Mouse (Mus musculus) cerebellum, adult 11-12 months (tissue): Measurements from ENCODE around the gene Mrpl34.

Source experiments
- DNase-seq: peaks from one replicate; pipeline ENCODE4 v3.0.0; 2022

Gene Mrpl34

DNA sequence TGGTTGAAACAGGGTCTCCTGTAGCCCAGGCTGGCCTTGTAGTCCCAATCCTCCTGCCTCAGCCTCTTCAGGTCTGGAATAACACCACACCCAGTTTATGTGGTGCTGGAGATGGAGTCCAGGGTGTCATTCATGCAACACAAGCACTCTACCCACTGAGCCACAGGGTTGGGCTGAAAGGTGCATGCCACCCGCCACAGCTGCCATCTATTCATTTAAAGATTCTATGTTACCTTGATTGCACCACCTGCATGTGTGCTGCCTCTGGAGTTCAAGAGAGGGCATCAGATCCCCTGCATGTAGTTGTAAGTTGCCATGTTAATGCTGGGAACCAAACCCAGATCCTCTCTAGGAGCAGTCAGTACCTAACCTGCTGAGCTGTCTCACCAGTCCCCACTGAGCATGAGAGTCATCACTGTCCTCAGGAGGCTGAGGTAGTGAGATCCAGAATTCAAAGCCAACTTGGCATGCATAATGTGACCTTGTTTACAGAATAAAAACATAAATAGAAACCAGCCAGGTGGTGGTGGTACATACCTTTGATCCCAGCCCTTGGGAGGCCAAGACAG lies 32.4 kb downstream of the Mrpl34 start:
- DNase-seq, result peak; percentile 47

DNA sequence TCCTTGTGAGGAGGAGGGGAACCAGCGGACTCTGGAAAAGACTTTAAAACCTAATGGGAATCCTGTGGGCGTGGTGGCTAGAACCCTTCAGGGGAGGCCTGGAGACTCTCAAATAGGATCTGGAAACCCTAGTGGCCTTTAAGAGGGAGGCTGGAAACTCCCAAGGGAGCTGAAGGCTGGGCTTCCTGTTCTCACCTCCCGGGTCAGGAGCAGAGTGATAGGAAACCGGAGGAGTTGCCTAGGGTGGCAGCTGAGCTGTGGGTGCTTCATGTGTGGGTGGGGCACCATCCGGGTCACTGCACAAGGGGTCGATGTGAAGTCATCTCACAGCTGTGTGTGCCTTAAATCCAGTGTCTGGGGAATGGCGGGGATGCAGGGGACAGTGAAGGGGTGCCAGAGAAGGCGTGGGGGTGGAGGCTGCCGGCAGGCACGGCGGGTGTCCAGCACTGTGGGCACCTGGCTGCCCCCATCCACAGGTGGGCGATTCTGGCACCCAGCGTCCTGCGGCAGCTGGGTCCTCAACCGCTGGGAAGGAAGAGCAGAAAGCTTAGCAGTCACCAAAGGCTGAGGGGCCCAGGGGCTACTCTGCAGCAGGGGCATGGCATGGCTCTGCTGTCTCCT lies 33.2 kb downstream of the Mrpl34 start:
- DNase-seq, result peak; percentile 46

DNA sequence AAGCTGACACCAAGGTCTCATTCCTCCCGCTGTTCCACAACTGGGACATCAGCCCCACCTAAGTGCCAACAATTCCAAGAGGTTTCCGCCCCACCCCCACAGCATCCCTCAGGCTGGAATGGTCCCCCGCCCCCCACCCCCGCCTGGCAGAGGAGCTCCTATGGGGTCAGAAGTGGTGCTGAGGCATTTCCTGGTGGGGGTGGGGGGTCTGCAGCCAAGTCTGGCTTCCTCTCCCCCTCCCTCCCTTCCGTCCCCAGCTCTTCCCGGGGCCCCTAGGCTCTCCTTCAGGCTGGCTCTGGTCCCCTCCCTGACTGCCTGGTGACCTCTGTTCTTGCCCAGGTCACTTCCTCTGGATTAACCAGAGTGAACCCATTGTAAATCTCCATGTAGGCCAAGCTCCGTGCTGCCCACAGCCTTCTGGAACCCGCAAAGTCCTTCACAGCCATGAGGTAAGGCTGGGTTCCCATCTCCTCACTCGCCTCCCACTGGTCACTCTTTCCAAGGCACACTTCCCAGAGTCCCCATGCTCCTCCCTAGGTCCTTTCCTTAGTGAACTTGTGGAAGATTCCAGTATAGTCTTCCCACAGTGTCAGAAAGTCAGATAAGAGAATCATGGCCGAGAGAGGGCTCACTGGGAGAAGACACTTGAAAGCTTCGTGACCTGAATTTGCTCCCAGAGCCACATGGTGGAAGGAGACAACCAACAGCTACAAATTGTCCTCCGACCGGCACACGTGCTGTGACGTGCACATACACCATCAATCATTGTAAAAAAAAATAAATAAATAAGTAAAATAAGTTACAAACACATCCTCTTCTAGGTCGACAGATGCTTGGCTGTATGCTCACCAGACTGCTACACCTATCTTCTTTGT lies 34.3 kb downstream of the Mrpl34 start:
- DNase-seq, result peak; percentile 23

DNA sequence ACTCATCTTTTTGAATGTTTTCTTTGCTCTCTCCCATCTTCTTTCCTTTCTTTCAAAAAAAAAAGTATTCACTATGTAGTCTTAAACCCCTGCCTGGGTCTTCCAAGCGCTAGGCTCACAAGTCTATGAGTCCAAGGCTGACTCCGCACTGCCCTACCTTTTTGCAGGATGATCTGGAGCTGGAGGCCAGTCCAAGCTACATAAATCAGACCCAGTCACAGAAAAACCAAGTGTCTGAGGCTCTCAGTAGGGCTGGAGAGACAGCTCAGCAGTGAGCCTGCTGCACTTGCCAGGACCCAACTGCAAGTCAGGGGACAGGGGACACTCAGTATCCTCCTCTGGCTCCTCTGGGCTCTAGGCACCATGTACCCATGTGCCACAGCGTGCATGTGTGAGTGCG lies 39.6 kb downstream of the Mrpl34 start:
- DNase-seq, result no peak

DNA sequence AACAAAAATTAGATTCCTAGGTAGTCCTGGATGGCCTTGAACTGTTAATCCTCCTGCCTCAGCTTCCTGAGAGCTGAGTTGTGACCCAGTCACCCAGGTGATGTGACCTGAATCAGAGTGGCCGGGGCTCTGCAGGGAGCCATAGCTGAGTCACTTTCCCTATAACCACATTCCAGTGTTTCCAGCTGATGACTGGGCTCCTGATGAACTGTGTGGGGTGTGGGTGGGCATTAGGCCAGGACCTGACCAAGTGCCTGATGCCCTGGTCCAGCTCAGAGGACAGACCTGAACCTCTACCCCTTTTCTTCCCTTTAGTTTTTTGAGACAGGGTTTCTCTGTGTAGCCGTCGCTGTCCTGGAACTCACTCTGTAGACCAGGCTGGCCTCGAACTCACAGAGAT lies 40.6 kb downstream of the Mrpl34 start:
- no peak for DNase-seq

DNA sequence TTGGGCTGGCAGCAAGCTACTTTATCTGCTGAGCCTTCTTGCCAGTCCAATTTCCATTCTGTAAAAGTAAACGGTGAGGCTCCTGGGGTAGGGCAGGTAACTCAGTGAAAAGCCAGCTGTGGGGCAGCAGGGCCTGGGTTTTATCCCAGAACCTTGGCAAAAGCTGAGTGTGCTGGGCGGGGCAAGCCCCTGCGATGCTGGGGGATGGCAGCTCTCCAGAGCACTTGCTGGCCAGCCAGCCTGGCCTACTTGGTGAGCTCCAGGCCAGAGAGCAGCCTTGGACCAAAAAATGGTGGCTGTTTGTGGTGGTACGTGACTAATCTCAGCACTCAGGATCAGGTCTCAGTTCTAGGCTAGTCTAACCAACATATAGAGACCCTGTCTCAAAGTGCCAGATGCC lies 41.2 kb downstream of the Mrpl34 start:
- peak; percentile 77 for DNase-seq

DNA sequence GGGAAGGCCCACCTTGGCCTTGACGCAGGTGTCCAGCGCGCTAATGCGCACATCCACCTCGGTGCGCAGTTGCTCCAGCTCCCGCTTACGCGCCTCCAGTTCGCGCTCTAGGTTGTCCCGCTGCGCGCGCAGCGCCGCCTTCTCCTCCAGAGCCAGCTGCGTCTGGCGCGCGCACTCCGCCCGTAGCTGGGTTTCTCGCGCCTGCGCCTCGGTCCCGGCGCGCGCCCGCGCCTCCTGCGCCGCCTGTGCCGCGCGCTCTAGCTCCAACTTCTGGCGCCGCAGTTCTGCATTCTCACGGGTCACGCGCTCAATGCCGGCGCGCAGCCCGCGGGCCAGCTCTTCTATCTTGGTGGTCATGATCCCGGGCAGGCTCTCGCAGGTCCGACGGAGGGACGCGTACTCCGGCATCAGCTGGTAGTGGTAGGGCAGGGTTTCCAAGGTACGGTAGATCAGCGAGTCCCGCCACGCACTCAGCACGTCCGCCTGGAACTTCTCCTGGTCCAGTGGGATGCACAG lies 42.9 kb downstream of the Mrpl34 start:
- peak; percentile 86 for DNase-seq

DNA sequence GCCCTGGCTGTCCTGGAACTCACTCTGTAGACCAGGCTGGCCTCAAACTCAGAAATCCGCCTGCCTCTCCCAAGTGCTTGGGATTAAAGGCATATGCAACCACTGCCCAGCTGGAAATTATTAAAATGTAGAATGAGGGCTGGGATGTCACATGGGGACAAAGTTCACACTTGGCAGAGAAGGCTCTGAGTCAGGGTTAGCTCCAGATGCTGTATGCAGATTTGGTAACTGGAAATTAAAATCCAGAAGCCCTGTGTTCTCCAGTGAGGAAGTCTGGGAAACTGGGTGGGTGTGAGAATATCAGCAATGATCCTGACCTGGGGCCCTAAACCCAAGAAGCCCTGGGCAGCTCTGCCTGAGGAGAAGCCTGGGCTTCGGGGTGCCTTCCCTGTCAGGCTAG lies 44.6 kb downstream of the Mrpl34 start:
- DNase-seq, result no peak

DNA sequence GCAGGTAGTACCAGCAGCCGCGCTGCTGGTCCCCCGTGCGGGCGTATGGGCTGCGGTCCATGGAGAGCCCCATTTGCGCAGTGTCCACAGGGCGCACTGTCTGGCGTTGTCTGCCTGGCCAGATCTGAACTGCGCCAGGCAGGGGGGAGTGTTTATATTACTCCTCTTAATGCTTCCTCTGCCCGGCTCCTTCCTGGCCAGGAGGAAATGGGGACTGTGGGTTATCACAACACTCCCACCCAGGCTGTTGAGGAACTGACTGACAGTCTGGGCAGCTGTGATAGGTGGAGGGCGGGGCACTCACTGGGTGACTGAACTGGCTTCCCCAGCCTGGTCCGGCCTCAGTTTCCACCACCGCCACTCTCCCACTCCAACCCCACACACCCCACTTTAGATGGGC lies 46.9 kb downstream of the Mrpl34 start, which contains the start of gene Plvap:
TSS of gene Plvap (minus strand) at position 109 of the 400 bp plus-strand sequence.
- no peak for DNase-seq

DNA sequence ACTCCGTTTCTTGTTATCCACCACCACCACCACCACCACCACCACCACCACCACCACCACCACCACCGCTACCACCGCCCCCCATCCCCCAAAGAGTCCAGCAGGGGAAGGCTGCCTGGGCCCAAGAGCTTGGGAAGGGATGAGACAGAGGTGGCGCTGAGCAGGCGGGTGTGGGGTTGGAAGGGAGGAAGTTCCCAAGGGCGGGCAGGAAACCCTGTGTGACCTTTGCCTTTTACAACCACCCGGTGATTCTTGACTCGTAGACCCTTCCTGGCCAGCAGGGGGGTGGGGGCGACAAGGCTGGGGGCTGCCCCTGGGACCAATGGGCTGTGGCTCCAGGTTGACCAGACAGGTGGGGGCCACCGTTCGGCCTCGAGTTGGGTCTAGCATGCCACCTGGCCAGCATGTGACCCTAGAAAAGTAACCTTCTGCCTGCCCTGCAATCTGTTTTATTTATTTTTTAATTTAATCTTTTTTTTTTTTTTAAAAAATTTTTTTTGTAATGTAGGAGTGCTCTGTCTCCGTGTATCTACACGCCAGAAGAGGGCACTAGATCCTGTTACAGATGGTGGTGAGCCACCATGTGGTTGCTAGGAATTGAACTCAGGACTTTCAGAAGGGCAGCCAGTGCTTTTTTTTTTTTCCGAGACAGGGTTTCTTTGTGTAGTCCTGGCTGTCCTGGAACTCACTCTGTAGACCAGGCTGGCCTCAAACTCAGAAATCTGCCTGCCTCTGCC lies 48.4 kb downstream of the Mrpl34 start:
- no peak for DNase-seq

DNA sequence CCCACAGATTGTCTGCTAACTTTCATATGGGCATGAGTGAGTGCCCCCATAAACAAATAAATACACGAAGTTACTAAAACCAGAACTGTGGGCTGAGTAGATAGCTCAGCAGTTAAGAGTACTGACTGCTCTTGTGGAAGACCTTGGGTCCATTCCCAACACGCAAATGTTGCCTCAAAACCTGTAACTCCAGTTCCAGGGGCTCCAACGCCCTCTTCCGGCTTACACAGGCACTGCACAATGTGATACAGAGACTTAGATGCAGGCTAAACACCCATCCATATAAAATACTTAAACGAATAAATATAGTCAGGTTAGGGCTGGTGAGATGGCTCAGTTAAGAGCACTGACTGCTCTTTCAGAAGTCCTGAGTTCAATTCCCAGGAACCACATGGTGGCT lies 50.3 kb downstream of the Mrpl34 start:
- no peak for DNase-seq
